Mouse (Mus musculus) lung, embryonic 14.5 days (tissue): ENCODE measurements around the gene Treml4. TPM values are rescaled to one million over a fixed set of nuclear protein-coding genes. Genes with fewer than 3 reads are reported as not detected.

Source experiments
- ATAC-seq: fragments of 200-750 bp; cut with Nextera tagmentation; 2 replicates; pipeline ENCODE4 v1.8.0; 2017; ENCODE audit warnings: mild to moderate bottlenecking, moderate TSS enrichment, moderate library complexity; ENCODE audit not compliant: insufficient read depth
- DNase-seq: peaks from one replicate; pipeline ENCODE4 v3.0.0-alpha.2; 2015
- H3K27ac ChIP-seq: fragments of 300-500 bp; sonication (generic); 2 replicates; pipeline ENCODE4 v1.5.1; 2014; ENCODE audit warnings: low read depth, mild to moderate bottlenecking, moderate library complexity
- H3K27me3 ChIP-seq: fragments of 300-500 bp; sonication (generic); 2 replicates; pipeline ENCODE4 v1.6.1; 2014; ENCODE audit warnings: low read length, control low read depth; ENCODE audit not compliant: insufficient read depth
- H3K36me3 ChIP-seq: fragments of 300-500 bp; sonication (generic); 2 replicates; pipeline ENCODE4 v1.6.1; 2014; ENCODE audit warnings: control low read depth; ENCODE audit not compliant: insufficient read depth
- H3K4me1 ChIP-seq: fragments of 300-500 bp; sonication (generic); 2 replicates; pipeline ENCODE4 v1.6.1; 2014; ENCODE audit warnings: antibody characterized with exemption, control low read depth; ENCODE audit not compliant: insufficient read depth
- H3K4me2 ChIP-seq: fragments of 300-500 bp; sonication (generic); 2 replicates; pipeline ENCODE4 v1.6.1; 2014; ENCODE audit warnings: mild to moderate bottlenecking
- H3K4me3 ChIP-seq: fragments of 300-500 bp; sonication (generic); 2 replicates; pipeline ENCODE4 v1.5.1; 2014; ENCODE audit warnings: low read depth, low read length
- H3K9ac ChIP-seq: fragments of 300-500 bp; sonication (generic); 2 replicates; pipeline ENCODE4 v1.6.1; 2014
- H3K9me3 ChIP-seq: fragments of 300-500 bp; sonication (generic); 2 replicates; pipeline ENCODE4 v1.6.1; 2016; ENCODE audit warnings: low read depth, low read length, control low read depth
- CTCF ChIP-seq: IDR thresholded peaks from 2 replicates; pipeline ENCODE4 v1.5.1; 2016; ENCODE audit warnings: antibody characterized with exemption, low read depth
- WGBS: fragments of 180-500 bp; shearing (Covaris S2); extraction: QIAGEN DNeasy Blood & Tissue Kit; methylation state at CpG from one replicate; pipeline ENCODE4 v1.1.7; 2014; 5-methylcytosine and 5-hydroxymethylcytosine counted together
- polyA plus RNA-seq: library from polyadenylated mRNA; unstranded; fragments of >200 nt; fragmentation: Nextera tagmentation; extraction: Ambion mirVana; gene quantifications from 2 replicates; pipeline ENCODE4 v1.2.1, GENCODE M21; 2014

The Treml4 gene
- polyA plus RNA-seq, 1 experiment from 2014 or later, result 0.13 TPM

DNA sequence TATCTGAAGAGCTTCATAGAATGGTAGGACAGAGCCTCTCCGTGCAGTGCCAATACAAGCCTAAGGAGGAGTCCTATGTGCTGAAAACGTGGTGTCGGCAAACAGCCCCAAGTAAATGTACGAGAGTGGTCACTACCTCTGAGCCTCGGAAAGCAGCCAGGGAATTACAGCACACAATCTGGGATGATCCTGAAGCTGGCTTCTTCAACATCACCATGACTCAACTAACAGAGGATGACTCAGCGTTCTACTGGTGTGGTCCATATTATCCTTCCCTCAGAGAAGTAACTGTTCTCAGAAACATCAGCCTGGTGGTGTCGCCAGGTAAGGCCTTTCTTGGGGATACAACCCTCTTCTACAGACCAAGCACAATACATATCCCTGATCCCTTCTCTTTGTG, 567 bp downstream of the Treml4 start:
- no peak for TF ChIP-seq CTCF
- no peak for DNase-seq
- Histone ChIP-seq H3K27me3 (no peaks in the 10 kb centered on the region), H3K27ac (no peak overlapping the region), H3K4me3 (no peak overlapping the region), H3K4me1 (no peaks in the 10 kb centered on the region), H3K4me2 (no peak overlapping the region), H3K36me3 (no peaks in the 10 kb centered on the region), H3K9me3 (no peaks in the 10 kb centered on the region), H3K9ac (no peak overlapping the region)
- ATAC-seq, result no peak
- WGBS, result 88% methylated on average over 7 of the region's 7 CpGs

DNA sequence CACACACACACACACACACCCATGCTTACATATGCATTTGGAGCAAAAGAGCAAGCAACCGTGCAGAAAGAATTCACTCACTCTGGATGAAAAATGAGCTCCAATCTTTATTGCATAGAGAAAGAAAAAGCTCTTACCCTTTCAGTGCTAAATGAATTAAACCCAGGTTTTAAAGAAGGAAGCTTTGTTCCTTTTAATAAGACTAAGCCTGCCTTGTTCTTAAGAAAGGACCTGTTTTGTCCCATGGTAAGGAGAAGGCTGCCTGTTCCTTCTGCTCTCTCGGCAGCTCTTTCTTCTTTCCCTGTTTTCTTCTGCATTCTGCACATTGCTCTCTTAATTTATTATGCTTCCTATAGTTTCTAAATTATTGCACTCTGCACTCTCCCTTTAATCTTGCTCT, 2.0 kb downstream of the Treml4 start:
- H3K9ac ChIP-seq, result no peak overlapping the region
- no peak for TF ChIP-seq CTCF
- no peak overlapping the region for H3K4me2 ChIP-seq
- H3K4me3 ChIP-seq, result no peak overlapping the region
- 18% methylated on average over 2 of the region's 2 CpGs for WGBS
- H3K27ac ChIP-seq, result no peak overlapping the region
- DNase-seq, result no peak
- H3K36me3 ChIP-seq, result no peaks in the 10 kb centered on the region
- H3K4me1 ChIP-seq, result no peaks in the 10 kb centered on the region
- no peaks in the 10 kb centered on the region for H3K9me3 ChIP-seq
- no peaks in the 10 kb centered on the region for H3K27me3 ChIP-seq
- ATAC-seq, result no peak

DNA sequence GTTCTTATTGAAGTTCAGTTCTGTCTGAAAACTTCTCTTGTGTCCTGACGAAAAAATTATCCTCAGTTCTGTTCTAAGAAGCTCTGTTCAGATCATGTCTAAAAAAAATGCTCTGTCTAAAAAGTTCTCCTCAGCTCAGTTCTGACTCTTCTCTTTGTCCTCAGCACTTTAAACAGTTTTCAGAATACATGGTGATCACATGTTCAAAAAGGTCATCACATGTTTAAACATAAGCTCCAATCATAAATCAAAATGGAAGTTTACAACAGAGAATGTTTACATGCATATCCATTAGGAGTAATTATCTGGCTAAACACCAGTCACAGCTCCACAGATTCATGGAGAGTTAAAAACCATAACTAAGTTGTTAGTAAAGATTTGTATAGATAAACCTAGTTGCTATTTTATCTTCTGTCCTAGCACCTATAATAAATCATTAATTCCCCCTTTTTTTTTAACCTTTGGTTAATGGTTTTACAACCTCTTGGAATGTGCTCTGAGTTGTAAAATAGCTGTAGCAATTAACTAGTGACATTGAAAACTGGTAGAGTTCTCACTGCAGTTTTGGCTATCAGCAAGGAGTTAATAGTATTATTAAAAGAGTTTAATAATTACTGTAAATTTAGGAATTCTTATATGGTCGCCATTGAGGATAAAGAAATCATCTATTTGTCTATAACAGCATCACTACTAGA, 2.7 kb downstream of the Treml4 start:
- no peaks in the 10 kb centered on the region for H3K36me3 ChIP-seq
- TF ChIP-seq CTCF, result no peak
- 29% methylated on average over 2 of the region's 2 CpGs for WGBS
- H3K27ac ChIP-seq, result no peak overlapping the region
- H3K27me3 ChIP-seq, result no peaks in the 10 kb centered on the region
- H3K4me1 ChIP-seq, result no peaks in the 10 kb centered on the region
- H3K4me2 ChIP-seq, result no peak overlapping the region
- no peak overlapping the region for H3K9ac ChIP-seq
- DNase-seq (no peak), ATAC-seq (no peak)
- H3K4me3 ChIP-seq, result no peak overlapping the region
- no peaks in the 10 kb centered on the region for H3K9me3 ChIP-seq

DNA sequence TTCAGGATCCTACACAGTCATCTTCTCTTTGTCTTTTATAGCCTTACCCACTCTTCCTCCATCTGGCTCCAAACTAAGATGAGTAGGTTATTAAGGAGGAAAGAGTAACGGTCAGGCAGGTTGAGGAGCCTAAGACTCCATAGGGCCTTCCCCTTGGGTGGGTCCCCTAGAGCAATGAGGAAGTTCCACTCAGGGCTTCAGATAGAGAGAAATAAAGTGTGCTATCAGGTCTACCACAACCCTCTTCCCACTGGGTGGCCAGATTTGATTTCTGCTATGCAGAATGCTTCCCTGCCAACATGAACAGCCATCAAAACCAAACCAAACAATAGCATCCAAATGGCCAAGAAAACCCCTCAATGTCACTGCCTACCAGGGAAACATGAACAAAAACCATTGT, 3.5 kb downstream of the Treml4 start:
- Histone ChIP-seq H3K4me3 (no peak overlapping the region), H3K4me1 (no peaks in the 10 kb centered on the region), H3K9ac (no peak overlapping the region), H3K9me3 (no peaks in the 10 kb centered on the region), H3K27ac (no peak overlapping the region), H3K4me2 (no peak overlapping the region), H3K36me3 (no peaks in the 10 kb centered on the region), H3K27me3 (no peaks in the 10 kb centered on the region)
- no peak for DNase-seq
- ATAC-seq, result no peak
- 96% methylated on average over 1 of the region's 1 CpGs for WGBS
- TF ChIP-seq CTCF, result no peak

DNA sequence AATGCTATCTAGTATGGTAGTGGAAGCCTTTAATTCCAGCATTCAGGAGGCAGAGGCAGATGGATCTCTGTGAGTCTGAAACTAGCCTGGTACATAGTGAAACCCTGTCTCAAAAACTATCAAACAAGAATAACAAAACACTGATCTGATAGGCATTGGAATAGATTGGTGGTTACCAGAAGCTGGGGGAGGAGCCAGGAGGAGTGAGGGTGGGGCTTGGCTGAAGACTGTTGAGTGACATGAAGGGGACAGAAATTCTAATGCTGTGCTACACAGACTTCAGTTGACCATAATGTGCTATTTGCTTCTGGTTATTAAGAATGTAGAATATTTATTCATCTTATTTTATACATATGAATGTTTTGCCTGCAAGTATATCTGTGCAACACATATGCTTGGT, 4.2 kb downstream of the Treml4 start:
- H3K4me1 ChIP-seq, result no peaks in the 10 kb centered on the region
- no peak for DNase-seq
- H3K4me2 ChIP-seq, result no peak overlapping the region
- no peak overlapping the region for H3K27ac ChIP-seq
- H3K27me3 ChIP-seq, result no peaks in the 10 kb centered on the region
- no peak for TF ChIP-seq CTCF
- no peak for ATAC-seq
- no peaks in the 10 kb centered on the region for H3K36me3 ChIP-seq
- no peaks in the 10 kb centered on the region for H3K9me3 ChIP-seq
- H3K9ac ChIP-seq, result no peak overlapping the region
- no peak overlapping the region for H3K4me3 ChIP-seq

DNA sequence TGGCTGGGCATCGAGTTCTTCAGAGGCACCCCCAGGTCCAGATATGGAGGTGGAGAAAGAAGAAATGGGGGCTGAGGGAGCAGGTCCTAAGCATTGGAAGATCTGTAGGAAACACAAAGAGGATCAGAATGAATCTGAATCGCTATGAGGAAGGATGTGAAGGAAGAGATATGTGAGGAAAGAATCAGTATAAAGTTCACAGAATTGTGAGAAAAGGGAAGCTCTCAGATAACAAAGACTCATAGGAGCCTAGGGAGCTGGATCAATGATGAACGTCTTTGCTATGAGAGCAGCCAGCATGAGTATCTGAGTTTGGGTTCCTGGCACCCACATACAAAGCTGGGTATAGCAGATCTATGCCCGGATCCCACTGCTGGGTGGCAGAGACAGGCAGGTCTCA, 5.7 kb downstream of the Treml4 start:
- ATAC-seq (no peak), DNase-seq (no peak)
- no peaks in the 10 kb centered on the region for H3K9me3 ChIP-seq
- no peak overlapping the region for H3K4me3 ChIP-seq
- H3K4me2 ChIP-seq, result no peak overlapping the region
- no peaks in the 10 kb centered on the region for H3K4me1 ChIP-seq
- no peak overlapping the region for H3K9ac ChIP-seq
- H3K27ac ChIP-seq, result no peak overlapping the region
- WGBS, result 71% methylated on average over 4 of the region's 4 CpGs
- TF ChIP-seq CTCF, result no peak
- H3K36me3 ChIP-seq, result no peaks in the 10 kb centered on the region
- H3K27me3 ChIP-seq, result no peaks in the 10 kb centered on the region

DNA sequence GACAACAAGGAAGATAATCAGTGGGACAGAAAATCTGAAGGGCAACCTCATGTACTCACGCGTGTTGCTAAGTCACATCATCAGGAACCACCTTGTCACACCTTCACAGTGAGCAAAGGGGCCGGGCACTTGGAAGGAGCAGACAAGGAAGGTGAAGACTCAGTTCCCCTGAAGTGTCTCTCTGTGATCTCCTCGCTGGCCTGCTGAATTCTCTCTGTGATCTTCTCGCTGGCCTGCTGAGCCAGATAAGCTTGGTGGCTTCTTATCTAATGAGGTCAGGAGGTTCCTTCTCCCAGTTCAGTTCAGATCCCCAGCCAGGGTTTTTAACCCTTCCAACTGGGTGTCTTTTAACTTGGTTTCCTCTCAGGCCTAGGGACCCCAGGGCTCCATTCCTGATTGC, 8.1 kb downstream of the Treml4 start:
- no peaks in the 10 kb centered on the region for H3K36me3 ChIP-seq
- ATAC-seq, result no peak
- no peak overlapping the region for H3K9ac ChIP-seq
- TF ChIP-seq CTCF, result no peak
- no peak overlapping the region for H3K27ac ChIP-seq
- 45% methylated on average over 5 of the region's 5 CpGs for WGBS
- H3K4me3 ChIP-seq, result no peak overlapping the region
- H3K4me1 ChIP-seq, result no peaks in the 10 kb centered on the region
- no peak for DNase-seq
- H3K27me3 ChIP-seq, result no peaks in the 10 kb centered on the region
- no peaks in the 10 kb centered on the region for H3K9me3 ChIP-seq
- H3K4me2 ChIP-seq, result no peak overlapping the region

DNA sequence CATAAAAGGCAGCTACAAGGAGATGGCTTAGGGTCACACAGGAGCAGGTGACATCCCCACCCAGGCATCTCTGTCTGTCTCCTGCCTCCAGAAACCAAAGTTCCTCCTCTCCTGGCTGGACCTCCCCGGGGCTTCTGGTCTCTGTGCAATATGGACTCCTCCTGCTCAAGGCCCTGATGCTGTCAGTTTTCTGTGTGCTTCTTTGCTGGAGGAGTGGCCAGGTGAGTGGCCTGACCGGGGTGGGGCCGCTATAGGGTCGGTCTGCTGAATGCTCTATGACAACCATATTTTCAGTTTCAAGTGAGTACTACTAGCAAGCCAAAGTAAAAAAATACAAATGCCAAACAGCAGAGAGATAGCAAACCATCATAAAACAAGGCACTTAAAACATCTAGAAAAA, 8.5 kb downstream of the Treml4 start:
- H3K4me3 ChIP-seq, result no peak overlapping the region
- 80% methylated on average over 4 of the region's 4 CpGs for WGBS
- TF ChIP-seq CTCF, result no peak
- ATAC-seq (no peak), DNase-seq (no peak)
- no peaks in the 10 kb centered on the region for H3K36me3 ChIP-seq
- no peaks in the 10 kb centered on the region for H3K4me1 ChIP-seq
- H3K9ac ChIP-seq, result no peak overlapping the region
- H3K9me3 ChIP-seq, result no peaks in the 10 kb centered on the region
- H3K27ac ChIP-seq, result no peak overlapping the region
- H3K4me2 ChIP-seq, result no peak overlapping the region
- H3K27me3 ChIP-seq, result no peaks in the 10 kb centered on the region
